Mouse (Mus musculus): ENCODE measurements at regions not wholly inside any gene's neighbourhood (a gene's known extent, or its start where the extent isn't known, plus 50 kb on each side); places are given as distances from the start of the nearest gene placed in this dataset.

DNA sequence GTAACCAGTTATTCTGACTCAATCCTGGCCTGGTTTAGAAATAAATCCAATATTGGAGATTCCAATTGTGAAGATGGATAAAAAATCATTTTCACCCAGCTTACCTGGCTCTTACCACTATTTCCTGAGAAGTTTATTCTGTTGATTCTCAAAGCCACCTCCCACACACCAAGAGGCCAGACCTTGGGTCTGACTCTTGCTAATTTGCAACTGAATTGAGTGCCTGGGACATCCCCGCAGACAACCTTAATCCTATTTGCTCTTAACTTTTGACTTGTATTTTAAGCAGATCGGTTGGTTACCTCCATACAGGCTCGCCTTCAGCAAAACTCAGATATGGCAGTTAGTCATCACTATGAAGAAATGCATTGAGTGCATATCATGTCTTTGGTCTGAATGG lies 115.8 kb upstream of the Arhgap18 start:
- TF ChIP-seq CTCF (IDR thresholded peaks at IDR 0.05; ENCODE audit: insufficient read depth, low read length) (no peak), POLR2A (IDR thresholded peaks at IDR 0.05; ENCODE audit: borderline replicate concordance, extremely low read depth, low read depth, low read length) (no peak)

Data from lung, adult 2 months (tissue).